Mouse (Mus musculus): ENCODE measurements around the gene Adcyap1r1. TPM values are rescaled to one million over a fixed set of nuclear protein-coding genes. Genes with fewer than 3 reads are reported as not detected.

Adcyap1r1 gene
- total RNA-seq, 2 experiments from 2014 or later = 0.88 to 1.4 TPM

DNA sequence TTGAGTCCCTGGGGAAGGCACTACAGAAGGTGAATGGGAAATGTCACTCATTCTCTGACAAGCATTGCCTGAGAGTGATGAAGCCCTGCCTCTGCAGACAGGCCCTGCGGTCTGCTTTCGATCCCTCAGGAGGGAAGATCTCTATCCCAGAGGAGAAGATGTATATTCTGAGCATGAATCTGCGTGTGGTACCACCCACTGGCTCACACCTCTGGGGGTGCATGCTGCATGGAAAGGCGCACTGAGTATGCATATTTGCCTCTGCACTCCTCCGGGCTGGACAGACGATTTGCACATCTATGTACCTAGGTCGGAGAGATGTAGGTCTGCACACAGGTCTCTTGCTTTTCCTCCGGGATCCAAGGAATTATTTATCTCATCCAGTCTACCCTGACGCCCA, 3.6 kb upstream of the Adcyap1r1 start:
- no peak for DNase-seq (ENCODE audit: low spot score)

DNA sequence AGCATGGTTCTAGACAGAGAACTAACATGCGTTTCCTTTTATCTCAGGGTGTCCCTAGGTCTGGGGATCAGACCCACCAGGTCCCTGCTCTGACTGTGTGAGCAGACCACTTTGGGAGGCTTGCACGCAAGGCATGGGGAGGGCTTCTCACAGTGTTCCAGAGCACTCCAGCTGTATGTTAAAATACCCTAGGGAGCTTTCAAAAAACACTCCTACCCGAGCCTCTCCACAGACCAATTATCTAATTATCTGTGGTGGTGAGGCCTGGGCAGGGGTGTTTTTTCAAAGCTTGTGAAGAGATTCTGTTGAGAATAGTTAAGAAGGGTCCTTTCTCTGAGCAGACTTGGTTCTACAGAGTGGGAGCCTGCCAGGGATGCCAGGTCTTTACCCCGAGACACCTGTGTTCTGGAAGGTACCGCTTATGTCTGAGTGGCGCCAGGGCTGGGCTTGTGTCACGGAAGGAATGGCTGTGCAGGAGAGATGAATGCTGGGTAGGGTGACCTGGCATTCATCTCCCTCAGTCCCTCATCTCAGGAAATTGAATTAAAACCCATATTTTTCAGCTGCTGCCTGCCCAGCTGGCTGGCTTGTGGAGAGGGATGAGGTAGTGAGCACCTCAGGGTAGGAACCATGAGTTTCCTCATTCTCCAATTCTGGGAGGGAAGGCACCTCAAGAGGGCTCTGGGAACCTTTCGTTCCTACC, 2.7 kb upstream of the Adcyap1r1 start:
- no peak for DNase-seq (ENCODE audit: low spot score)

DNA sequence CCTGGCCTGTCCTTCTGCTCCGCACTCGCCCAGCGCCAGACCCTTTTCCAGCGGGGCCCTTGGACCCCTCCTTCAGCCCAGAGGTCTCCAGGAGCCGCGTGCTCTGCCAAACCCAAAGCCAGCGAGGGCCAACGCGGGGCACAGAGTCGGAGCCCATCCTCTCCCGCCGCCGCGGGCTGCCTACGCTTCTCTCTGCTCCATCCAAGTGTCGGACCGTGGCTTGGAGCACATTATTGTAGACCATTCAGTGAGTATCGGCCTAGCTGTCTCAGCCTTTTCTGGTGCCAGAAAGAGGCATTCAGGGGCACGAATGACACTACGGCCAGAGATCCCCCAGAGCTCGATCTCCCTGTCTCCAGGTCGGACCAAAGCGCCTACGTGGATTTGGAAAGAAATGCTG, 603 bp downstream of the Adcyap1r1 start:
- no peak for DNase-seq (ENCODE audit: low spot score)

DNA sequence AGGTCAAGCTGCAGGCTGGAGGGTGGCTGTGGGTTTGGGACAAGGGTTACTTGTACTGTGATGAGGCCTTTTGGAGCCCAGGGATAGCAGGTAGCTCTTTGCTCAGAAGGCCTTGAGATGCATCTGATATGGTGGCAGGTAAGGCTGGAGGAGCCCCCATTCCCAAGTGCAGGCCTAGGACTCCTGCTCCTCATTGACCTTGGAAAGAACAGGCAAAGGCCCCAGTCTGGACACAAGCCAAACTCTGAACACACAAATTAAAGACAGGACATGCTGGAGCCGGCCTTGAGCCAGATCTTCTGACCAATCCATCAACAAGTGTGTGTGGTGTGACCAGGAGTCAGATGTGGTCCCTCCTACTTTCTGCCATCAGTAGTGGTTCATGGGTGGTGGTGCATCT, 1.8 kb downstream of the Adcyap1r1 start:
- no peak for DNase-seq (ENCODE audit: low spot score)

DNA sequence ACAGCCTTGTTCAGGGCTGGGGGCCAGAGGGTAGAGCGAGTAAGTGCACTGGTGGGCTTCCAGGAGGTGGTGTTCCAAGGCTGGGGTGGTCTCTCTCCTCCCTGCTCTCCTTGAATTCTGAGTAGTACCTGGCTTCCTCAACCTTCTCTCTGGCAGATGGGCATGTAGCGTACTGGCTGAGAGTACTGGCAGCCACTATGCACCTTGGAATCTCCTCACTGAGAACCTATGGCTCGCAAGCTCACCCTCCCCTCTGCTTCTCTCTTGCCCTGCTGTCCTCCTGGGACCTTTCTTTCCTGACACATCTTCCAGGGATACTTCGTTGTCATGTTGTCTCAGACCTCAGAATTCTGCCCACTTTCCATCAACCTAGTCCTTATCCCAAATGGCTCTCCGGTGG, 3.9 kb downstream of the Adcyap1r1 start:
- DNase-seq (ENCODE audit: low spot score) = no peak

DNA sequence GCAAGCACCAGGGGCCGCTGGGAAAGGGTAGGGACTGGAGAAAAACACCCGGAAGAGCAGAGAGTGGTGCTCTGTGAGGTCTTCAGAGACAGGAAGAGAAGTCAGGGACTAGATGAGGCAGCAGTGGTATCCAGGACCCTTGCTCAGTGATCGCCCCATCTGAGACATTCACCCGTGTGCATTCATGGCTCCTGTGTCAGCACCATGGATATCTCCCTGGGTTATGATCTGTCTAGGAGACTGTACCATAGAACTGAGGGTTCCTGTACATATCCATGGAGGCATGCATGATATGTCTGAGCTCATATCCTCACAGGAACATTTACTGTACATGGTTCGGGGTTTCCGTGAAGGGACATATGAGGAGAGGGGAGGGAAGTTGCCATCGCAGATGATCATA, 5.9 kb downstream of the Adcyap1r1 start:
- no peak for DNase-seq (ENCODE audit: low spot score)

DNA sequence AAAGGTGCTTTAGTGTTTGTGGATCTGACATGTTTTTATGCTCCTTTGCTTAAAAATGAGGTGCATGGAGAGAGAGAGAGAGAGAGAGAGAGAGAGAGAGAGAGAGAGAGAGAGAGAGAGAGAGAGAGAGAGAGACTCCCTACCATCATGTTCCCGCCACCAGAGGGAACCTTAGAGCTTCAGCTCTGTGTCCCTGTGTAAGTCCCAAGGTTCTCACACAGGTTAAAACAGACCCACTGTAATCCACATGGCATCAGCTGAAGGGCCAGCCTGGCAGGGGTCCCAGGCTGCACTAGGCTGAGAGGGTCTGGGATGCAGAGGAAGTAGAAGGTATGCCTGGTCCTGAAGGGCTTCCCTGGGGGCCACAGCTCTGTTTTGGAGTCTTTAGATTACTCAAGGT, 6.4 kb downstream of the Adcyap1r1 start:
- no peak for DNase-seq (ENCODE audit: low spot score)

DNA sequence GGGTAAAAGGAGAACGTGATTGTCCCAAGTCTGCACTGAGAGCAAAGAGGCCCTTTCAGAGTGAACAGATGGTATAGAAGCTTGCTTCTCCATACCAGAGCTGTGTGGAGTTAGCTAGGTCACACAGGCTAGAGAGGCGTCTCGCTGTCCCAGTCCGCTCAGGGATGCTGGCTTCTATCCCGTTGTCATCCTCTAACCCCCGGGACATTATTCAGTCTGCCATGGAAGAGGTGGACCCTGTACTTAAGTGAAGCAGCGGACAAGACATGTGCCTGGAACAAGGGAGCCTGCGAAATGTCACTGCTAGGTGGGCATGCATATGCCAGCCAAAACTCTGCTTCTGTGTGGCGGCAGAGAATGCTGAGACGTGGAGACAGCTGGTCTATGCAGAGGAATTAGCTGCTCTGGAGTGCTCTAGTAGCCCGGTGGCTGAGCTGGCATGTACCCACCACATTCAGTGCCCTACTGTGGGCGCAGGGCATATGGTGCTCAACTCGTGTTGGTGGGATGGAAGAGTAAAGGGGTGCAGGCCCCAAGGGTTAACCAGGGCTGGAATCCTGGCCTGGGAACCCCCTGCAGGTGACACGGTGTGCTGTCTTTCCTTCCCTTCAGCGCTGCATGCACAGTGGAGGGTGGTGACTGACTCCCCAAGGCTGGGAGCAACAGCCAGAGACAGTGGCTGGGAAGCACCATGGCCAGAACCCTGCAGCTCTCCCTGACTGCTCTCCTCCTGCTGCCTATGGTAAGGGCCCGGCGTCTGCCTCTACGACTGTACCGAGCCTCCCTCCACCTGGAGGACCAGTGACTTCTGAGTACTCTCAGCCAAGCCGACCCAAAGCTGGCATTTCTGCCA, 8.0 kb downstream of the Adcyap1r1 start:
- no peak for DNase-seq (ENCODE audit: low spot score)

GRCm38 (mm10) chr6:55461141-55461540, 9.4 kb downstream of the Adcyap1r1 start:
- DNase-seq (ENCODE audit: low spot score) = peak; percentile 30

GRCm38 (mm10) chr6:55461678-55462077, 9.9 kb downstream of the Adcyap1r1 start:
- DNase-seq (ENCODE audit: low spot score) = no peak

DNA sequence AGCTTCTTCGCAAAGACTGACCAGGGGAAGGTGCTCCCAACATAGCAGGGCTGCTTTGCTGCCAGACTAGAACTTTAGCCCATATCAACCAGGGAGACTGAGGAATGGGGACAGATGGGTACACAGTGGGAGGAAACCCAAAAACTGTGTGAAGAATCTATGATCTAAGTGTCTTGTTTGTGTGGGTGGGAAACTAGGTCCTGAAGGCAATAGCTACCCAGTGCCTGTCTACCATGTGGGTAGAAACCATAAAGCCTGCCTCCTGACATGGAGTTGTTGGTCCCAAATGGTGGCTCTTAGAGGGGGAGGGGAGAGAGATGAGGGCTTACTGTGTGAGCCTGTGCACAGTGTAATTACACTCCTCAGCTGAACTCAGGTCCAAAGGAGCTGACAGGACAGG, 10.6 kb downstream of the Adcyap1r1 start:
- no peak for DNase-seq (ENCODE audit: low spot score)

- no peak for DNase-seq (ENCODE audit: low spot score)
These were observed 12.2 kb downstream of the Adcyap1r1 start for GRCm38 (mm10) chr6:55463966-55464365.

GRCm38 (mm10) chr6:55465311-55465710, 13.5 kb downstream of the Adcyap1r1 start:
- peak; percentile 80 for DNase-seq (ENCODE audit: low spot score)

- DNase-seq (ENCODE audit: low spot score) = no peak
These were observed 14.6 kb downstream of the Adcyap1r1 start for GRCm38 (mm10) chr6:55466301-55466761.

- DNase-seq (ENCODE audit: low spot score) = no peak
These were observed 18.9 kb downstream of the Adcyap1r1 start for GRCm38 (mm10) chr6:55470691-55471090.

- DNase-seq (ENCODE audit: low spot score) = no peak
These were observed 20.6 kb downstream of the Adcyap1r1 start for GRCm38 (mm10) chr6:55472381-55472780.

GRCm38 (mm10) chr6:55480988-55481387, 29.2 kb downstream of the Adcyap1r1 start:
- DNase-seq (ENCODE audit: low spot score) = no peak

- no peak for DNase-seq (ENCODE audit: low spot score)
These were observed 30.7 kb downstream of the Adcyap1r1 start for GRCm38 (mm10) chr6:55482471-55482870.

- DNase-seq (ENCODE audit: low spot score) = no peak
These were observed 31.6 kb downstream of the Adcyap1r1 start for GRCm38 (mm10) chr6:55483360-55483759.

DNA sequence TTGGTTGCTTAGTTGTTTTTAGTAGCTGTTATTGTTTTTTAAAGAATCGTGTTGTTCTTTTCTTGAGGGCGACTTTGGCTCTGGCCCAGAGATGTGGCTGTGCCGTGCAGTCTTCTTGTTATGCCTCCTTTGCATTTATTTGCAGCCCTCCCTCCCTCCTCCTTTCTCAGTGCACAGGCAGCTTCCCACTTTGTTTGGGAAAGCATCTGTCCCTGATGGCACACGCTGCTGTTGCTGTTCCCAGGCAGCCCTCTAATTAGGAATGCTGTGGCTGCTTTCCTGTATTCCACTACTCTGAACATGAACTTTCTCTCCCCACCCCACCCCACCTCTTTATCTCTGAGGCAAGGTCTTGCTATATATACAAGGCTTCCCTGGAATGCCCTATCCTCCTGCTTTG, 32.4 kb downstream of the Adcyap1r1 start:
- DNase-seq (ENCODE audit: low spot score) = no peak

DNA sequence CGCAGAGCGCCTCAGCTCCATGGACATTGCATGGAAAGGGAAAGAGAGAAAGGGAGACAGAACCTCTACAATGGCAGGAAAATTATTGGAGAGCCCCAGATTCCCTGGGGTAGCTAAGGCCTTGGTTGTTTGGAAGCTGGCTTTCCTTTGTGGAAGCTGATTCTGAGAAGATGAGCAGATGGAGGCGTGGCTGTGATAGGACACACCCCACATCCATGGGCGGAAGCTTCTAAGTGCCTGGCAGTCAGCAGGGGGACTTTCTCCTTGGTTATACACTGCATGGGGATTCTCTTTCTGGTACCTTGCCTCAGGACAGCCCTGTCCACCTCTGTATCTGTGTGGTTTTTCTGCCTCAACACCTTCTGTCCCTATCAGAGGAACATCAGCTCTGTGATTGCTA, 33.4 kb downstream of the Adcyap1r1 start:
- DNase-seq (ENCODE audit: low spot score) = no peak

DNA sequence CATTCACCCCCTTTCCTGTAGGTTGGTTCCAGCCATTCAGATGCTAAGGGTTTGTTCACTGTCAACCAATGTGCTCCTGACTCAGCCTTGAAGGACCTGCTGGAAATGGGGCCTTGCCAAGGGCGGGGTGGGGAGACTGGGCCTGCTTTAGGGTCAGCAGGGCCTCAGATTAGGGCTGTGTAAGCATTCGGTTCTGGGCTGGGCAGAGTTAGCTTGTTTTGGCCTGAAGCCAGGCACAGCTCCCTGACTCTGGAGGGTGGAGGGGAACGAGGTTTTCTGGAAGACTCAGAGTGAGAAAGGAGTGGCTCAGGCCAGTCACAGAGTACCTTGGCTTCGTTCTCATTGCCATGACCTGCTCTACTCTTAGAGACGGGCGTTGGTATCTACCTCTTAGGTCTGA, 35.9 kb downstream of the Adcyap1r1 start:
- DNase-seq (ENCODE audit: low spot score) = peak; percentile 53

DNA sequence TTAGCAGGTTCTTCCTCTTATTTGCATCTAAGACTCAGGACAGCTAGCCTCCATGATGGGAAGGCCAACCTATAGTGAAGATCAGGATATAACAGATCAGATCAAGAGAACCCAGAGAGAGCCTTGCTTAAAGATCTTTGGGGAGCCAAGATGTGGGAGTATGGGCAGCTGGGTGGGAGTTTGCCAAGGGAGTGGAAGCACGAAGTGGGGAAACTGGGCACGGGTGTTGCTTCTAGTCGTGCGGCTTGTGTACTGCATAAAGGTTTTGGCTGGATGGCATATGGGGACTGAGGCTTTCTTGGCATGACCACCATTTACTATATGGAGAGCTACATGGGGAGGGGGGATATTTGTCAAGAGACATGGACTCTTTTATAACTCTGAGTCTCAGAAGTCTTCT, 44.4 kb downstream of the Adcyap1r1 start:
- no peak for DNase-seq (ENCODE audit: low spot score)

Measured in gastrocnemius, adult 18-20 months (tissue).